Mouse (Mus musculus) heart, adult 9 months (tissue): ENCODE data around the gene Fam172a.

ENCODE experiments used
- DNase-seq, 2 experiments: peaks; one replicate each; pipeline ENCODE4 v3.0.0; 2022; ENCODE audit warnings: low spot score in 2 of 2

Fam172a gene

GRCm38 (mm10) chr13:78198871-78199641, 497.2 kb downstream of the Fam172a start:
- DNase-seq, result peak; percentile 28 to 29

GRCm38 (mm10) chr13:78199642-78200160, 497.9 kb downstream of the Fam172a start, which contains the start of gene Nr2f1:
TSS of gene Nr2f1 (minus strand) at chr13:78199757.
- no peak for DNase-seq

GRCm38 (mm10) chr13:78200407-78200806, 498.6 kb downstream of the Fam172a start:
- peak in 1 of 2 experiments; percentile 32 for DNase-seq

- DNase-seq, result peak; percentile 81 to 83
These were observed 499.4 kb downstream of the Fam172a start for GRCm38 (mm10) chr13:78200991-78201870.

GRCm38 (mm10) chr13:78201871-78202565, 500.2 kb downstream of the Fam172a start:
- no peak for DNase-seq

- peak in 1 of 2 experiments; percentile 23 for DNase-seq
These were observed 500.9 kb downstream of the Fam172a start for GRCm38 (mm10) chr13:78202574-78203347.

- DNase-seq, result peak; percentile 46 to 68
These were observed 501.7 kb downstream of the Fam172a start for GRCm38 (mm10) chr13:78203348-78204061.

- no peak for DNase-seq
These were observed 503.6 kb downstream of the Fam172a start for GRCm38 (mm10) chr13:78205426-78205825.

- DNase-seq, result no peak
These were observed 505.1 kb downstream of the Fam172a start for GRCm38 (mm10) chr13:78206891-78207430.

GRCm38 (mm10) chr13:78207796-78208645, 506.2 kb downstream of the Fam172a start:
- DNase-seq, result no peak

GRCm38 (mm10) chr13:78208689-78209410, 507.0 kb downstream of the Fam172a start:
- DNase-seq, result no peak

GRCm38 (mm10) chr13:78209611-78210028, 507.8 kb downstream of the Fam172a start:
- no peak for DNase-seq

GRCm38 (mm10) chr13:78210029-78210747, 508.4 kb downstream of the Fam172a start:
- DNase-seq, result no peak

GRCm38 (mm10) chr13:78210748-78211089, 508.9 kb downstream of the Fam172a start:
- DNase-seq, result no peak

- no peak for DNase-seq
These were observed 509.6 kb downstream of the Fam172a start for GRCm38 (mm10) chr13:78211231-78212010.

GRCm38 (mm10) chr13:78212111-78212510, 510.3 kb downstream of the Fam172a start:
- DNase-seq, result no peak

- DNase-seq, result no peak
These were observed 511.3 kb downstream of the Fam172a start for GRCm38 (mm10) chr13:78213155-78213554.
